Mouse (Mus musculus) megakaryocyte, embryonic 14.5 days (primary cell): ENCODE measurements around the gene Serinc5.

ENCODE experiments used
- FLI1 ChIP-seq: IDR thresholded peaks from 2 replicates; pipeline ENCODE4 v1.6.1; 2012; ENCODE audit warnings: low read length, inconsistent platforms, mixed read lengths
- GATA1 ChIP-seq: IDR thresholded peaks from 3 replicates; pipeline ENCODE4 v1.6.1; 2012; ENCODE audit warnings: mixed read lengths, low read length, inconsistent platforms, borderline replicate concordance

- TF ChIP-seq GATA1 = no peak
- TF ChIP-seq FLI1 = no peak
Measured at GRCm38 (mm10) chr13:92684310-92684709, 73.4 kb downstream of the Serinc5 start.
